In genomic region chr16:57396249-57396648, GRCm38 (mm10) we compare ENCODE assay signal across 31 mouse cellular contexts. TPM values are rescaled to one million over a fixed set of nuclear protein-coding genes. Genes with fewer than 3 reads are reported as not detected.
DNase-seq lines count a peak whose midpoint lies in the region; ATAC-seq and TF ChIP-seq lines count a peak whose summit lies in the region.
"Had no signal": no experiment of that assay in that cellular context is flagged by ENCODE, and none has a peak within 500 bp of the region (broad histone marks: within the 10 kb centered on the region; RNA-seq: fewer than 3 reads in every experiment).

No protein-coding gene starts in this region.

- TF ChIP-seq CTCF in lung, postnatal 0 days (IDR thresholded peaks at IDR 0.05): no peak

- DNase-seq in lung, postnatal 0 days (ENCODE audit: low spot score): peak; percentile 7
- no peak for DNase-seq in lung, postnatal 14 days
- peak; percentile 74 for DNase-seq in MEL-GATA-1-ER (ENCODE audit: extremely low read depth, low read depth)
- peak; percentile 21 for DNase-seq in limb, embryonic 10.5 days (ENCODE audit: low spot score)
- DNase-seq in thymus, adult 18-20 months: no peak
- no peak for DNase-seq in layer of hippocampus, adult 9-11 months
- DNase-seq in cerebellum, adult 9-10 months: no peak
- DNase-seq: B cell, adult 2 months; cerebellum, adult 2 months; cerebellum, postnatal 25 days; gastrocnemius, postnatal 14 days; heart, postnatal 10 days; kidney, adult 11 months; kidney, postnatal 25 days; liver, postnatal 0 days; right cerebral cortex, adult 18-20 months; right cerebral cortex, postnatal 4 days; thymus, postnatal 14 days had no signal

- no peak overlapping the region for H3K9ac ChIP-seq in lung, postnatal 0 days (replicated peaks; ENCODE audit: low read depth)
- H3K9ac ChIP-seq: forebrain, embryonic 13.5 days; heart, embryonic 13.5 days; hindbrain, embryonic 15.5 days; kidney, embryonic 15.5 days; liver, embryonic 12.5 days; liver, postnatal 0 days; midbrain, embryonic 15.5 days; neural tube, embryonic 12.5 days; stomach, embryonic 15.5 days had no signal

- WGBS in lung, postnatal 0 days: 75% methylated on average over 6 of the region's 6 CpGs
- 80% methylated on average over 6 of the region's 6 CpGs for WGBS in limb, embryonic 10.5 days

- ATAC-seq in lung, postnatal 0 days: no peak
- ATAC-seq: forebrain, embryonic 13.5 days; inflammation-experienced regulatory T-cells, adult 6 months; liver, embryonic 12.5 days; liver, postnatal 0 days; midbrain, embryonic 15.5 days had no signal

- H3K27me3 ChIP-seq in lung, postnatal 0 days (replicated peaks; ENCODE audit: insufficient read depth, low read length): no peaks in the 10 kb centered on the region
- no peaks in the 10 kb centered on the region for H3K27me3 ChIP-seq in limb, embryonic 10.5 days (ENCODE audit: low read depth, poor library complexity, severe bottlenecking)
- H3K27me3 ChIP-seq: forebrain, embryonic 13.5 days; heart, embryonic 13.5 days; hindbrain, embryonic 15.5 days; kidney, embryonic 15.5 days; liver, embryonic 12.5 days; midbrain, embryonic 15.5 days; neural tube, embryonic 12.5 days; stomach, embryonic 15.5 days had no signal

- no peak for TF ChIP-seq EP300 in lung, postnatal 0 days (IDR thresholded peaks at IDR 0.05)

- no peak overlapping the region for H3K27ac ChIP-seq in lung, postnatal 0 days (ENCODE audit: low read length)
- no peak overlapping the region for H3K27ac ChIP-seq in limb, embryonic 10.5 days
- H3K27ac ChIP-seq: forebrain, embryonic 13.5 days; heart, embryonic 13.5 days; hindbrain, embryonic 10.5 days; hindbrain, embryonic 15.5 days; kidney, embryonic 15.5 days; liver, embryonic 12.5 days; macrophage; midbrain, embryonic 10.5 days; midbrain, embryonic 15.5 days; neural tube, embryonic 12.5 days; stomach, embryonic 15.5 days had no signal

- no peaks in the 10 kb centered on the region for H3K9me3 ChIP-seq in lung, postnatal 0 days (ENCODE audit: low read length)
- H3K9me3 ChIP-seq in limb, embryonic 10.5 days (replicated peaks): no peaks in the 10 kb centered on the region
- H3K9me3 ChIP-seq: forebrain, embryonic 13.5 days; heart, embryonic 13.5 days; hindbrain, embryonic 10.5 days; hindbrain, embryonic 15.5 days; kidney, embryonic 15.5 days; liver, embryonic 12.5 days; midbrain, embryonic 10.5 days; midbrain, embryonic 15.5 days; neural tube, embryonic 12.5 days; stomach, embryonic 15.5 days had no signal

- no peaks in the 10 kb centered on the region for H3K36me3 ChIP-seq in lung, postnatal 0 days (ENCODE audit: insufficient read depth, low read length)
- no peaks in the 10 kb centered on the region for H3K36me3 ChIP-seq in limb, embryonic 10.5 days
- H3K36me3 ChIP-seq: heart, embryonic 13.5 days; hindbrain, embryonic 10.5 days; hindbrain, embryonic 15.5 days; kidney, embryonic 15.5 days; liver, embryonic 12.5 days; midbrain, embryonic 10.5 days; midbrain, embryonic 15.5 days; neural tube, embryonic 12.5 days; stomach, embryonic 15.5 days had no signal

- H3K4me1 ChIP-seq in lung, postnatal 0 days (ENCODE audit: insufficient read depth, low read depth, low read length): no peaks in the 10 kb centered on the region
- peaks cover 38% of the 10 kb centered on the region for H3K4me1 ChIP-seq in limb, embryonic 10.5 days
- H3K4me1 ChIP-seq: forebrain, embryonic 13.5 days; hindbrain, embryonic 10.5 days; hindbrain, embryonic 15.5 days; liver, embryonic 12.5 days; midbrain, embryonic 15.5 days; neural tube, embryonic 12.5 days had no signal

- H3K4me3 ChIP-seq in lung, postnatal 0 days (ENCODE audit: low read depth, low read length): no peak overlapping the region
- no peak overlapping the region for H3K4me3 ChIP-seq in limb, embryonic 10.5 days
- H3K4me3 ChIP-seq: forebrain, embryonic 13.5 days; heart, embryonic 13.5 days; hindbrain, embryonic 10.5 days; hindbrain, embryonic 15.5 days; kidney, embryonic 15.5 days; liver, embryonic 12.5 days; midbrain, embryonic 10.5 days; midbrain, embryonic 15.5 days; myocyte; neural tube, embryonic 12.5 days; stomach, embryonic 15.5 days had no signal

- no peak overlapping the region for H3K4me2 ChIP-seq in lung, postnatal 0 days (replicated peaks; ENCODE audit: low read depth, low read length)
- H3K4me2 ChIP-seq: forebrain, embryonic 13.5 days; heart, embryonic 13.5 days; hindbrain, embryonic 15.5 days; kidney, embryonic 15.5 days; liver, embryonic 12.5 days; midbrain, embryonic 15.5 days; neural tube, embryonic 12.5 days; stomach, embryonic 15.5 days had no signal

RNA-seq across cellular contexts. Expression of gene Filip1l, which starts 43.4 kb away (rescaled TPM):
- polyA plus RNA-seq in lung, postnatal 0 days (2015; fragmentation: Nextera tagmentation; extraction: Ambion mirVana): 37.7 and 41.6 TPM in 2 replicates
- polyA plus RNA-seq in limb, embryonic 10.5 days (2016; fragmentation: Nextera tagmentation; extraction: Ambion mirVana): 10.7 and 14.4 TPM in 2 replicates

Comparison
In these comparisons a context has a peak if more than half of its experiments do, and no peak if none do; other contexts are left out.
1. DNase-seq: peak in lung, postnatal 0 days (single experiment), MEL-GATA-1-ER (single experiment) and limb, embryonic 10.5 days (single experiment); none in lung, postnatal 14 days (single experiment), thymus, adult 18-20 months (0 of 2), layer of hippocampus, adult 9-11 months (single experiment) and cerebellum, adult 9-10 months (single experiment).